22 mouse cellular contexts compared by ENCODE assay signal in the genomic region with DNA sequence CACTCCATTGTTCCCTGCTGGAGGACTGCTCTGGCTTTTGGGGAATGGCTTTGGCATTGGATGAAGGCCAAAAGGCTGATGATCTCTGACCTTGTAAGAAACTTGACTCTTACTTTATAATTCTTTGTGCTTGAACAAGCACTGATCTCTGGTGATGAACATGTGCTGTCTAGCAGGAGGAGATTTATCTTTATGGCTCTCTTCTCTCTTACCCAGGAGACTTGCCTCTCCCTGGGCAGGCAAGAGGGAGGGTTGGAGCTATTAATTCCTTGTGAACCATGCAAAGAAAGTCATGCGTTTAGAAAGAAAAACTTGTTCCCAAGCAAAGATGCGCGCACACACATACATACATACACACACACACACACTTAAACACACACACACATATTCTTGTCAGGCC.
DNase-seq lines count a peak whose midpoint lies in the region; ATAC-seq and TF ChIP-seq lines count a peak whose summit lies in the region.
"Had no signal": no experiment of that assay in that cellular context is flagged by ENCODE, and none has a peak within 500 bp of the region (broad histone marks: within the 10 kb centered on the region; RNA-seq: fewer than 3 reads in every experiment).

No protein-coding gene starts in this region.

- intact Hi-C loops in heart, postnatal 25 days (cut with DNase I) = no loop called here

- no peaks in the 10 kb centered on the region for H3K36me3 ChIP-seq in kidney, embryonic 15.5 days
- no peaks in the 10 kb centered on the region for H3K36me3 ChIP-seq in kidney, postnatal 0 days (ENCODE audit: insufficient read depth, low read length)
- H3K36me3 ChIP-seq: embryonic facial prominence, embryonic 10.5 days; embryonic facial prominence, embryonic 12.5 days; forebrain, embryonic 15.5 days had no signal

- no peaks in the 10 kb centered on the region for H3K27me3 ChIP-seq in kidney, embryonic 15.5 days
- H3K27me3 ChIP-seq in kidney, postnatal 0 days (ENCODE audit: insufficient read depth, low read length) = no peaks in the 10 kb centered on the region
- H3K27me3 ChIP-seq: embryonic facial prominence, embryonic 12.5 days; forebrain, embryonic 13.5 days; forebrain, embryonic 15.5 days had no signal

- TF ChIP-seq CTCF in kidney, postnatal 0 days (IDR thresholded peaks at IDR 0.05; ENCODE audit: low read depth) = no peak

- peak overlapping the region; percentile 10; the same call in 1 of the 2 replicates for H3K27ac ChIP-seq in kidney, embryonic 15.5 days
- no peak overlapping the region for H3K27ac ChIP-seq in kidney, postnatal 0 days
- H3K27ac ChIP-seq: embryonic facial prominence, embryonic 10.5 days; embryonic facial prominence, embryonic 12.5 days; forebrain, embryonic 13.5 days; forebrain, embryonic 15.5 days had no signal

- H3K4me3 ChIP-seq in kidney, embryonic 15.5 days (replicated peaks) = no peak overlapping the region
- no peak overlapping the region for H3K4me3 ChIP-seq in kidney, postnatal 0 days (replicated peaks; ENCODE audit: low read depth, low read length)
- H3K4me3 ChIP-seq: embryonic facial prominence, embryonic 10.5 days; embryonic facial prominence, embryonic 12.5 days; forebrain, embryonic 13.5 days; forebrain, embryonic 15.5 days had no signal

- peak; percentile 7 for DNase-seq in heart, adult 11 months
- DNase-seq in heart, postnatal 25 days (ENCODE audit: low spot score) = no peak
- DNase-seq in kidney, postnatal 10 days = no peak
- DNase-seq in kidney, postnatal 0 days (ENCODE audit: low spot score) = peak; percentile 47
- no peak for DNase-seq in kidney, postnatal 36 days
- peak; percentile 22 for DNase-seq in mesoderm, embryonic 11.5 days (ENCODE audit: low read depth, low spot score)
- DNase-seq in adrenal gland, postnatal 4 days (ENCODE audit: low spot score in 2 of 2) = no peak
- DNase-seq: adrenal gland, adult 2 months; adrenal gland, postnatal 10 days; adrenal gland, postnatal 25 days; cerebellum, adult 11-12 months; cerebellum, adult 2 months; cerebellum, adult 9-10 months; cerebellum, postnatal 10 days; cerebellum, postnatal 25 days; embryo, embryonic 11 days; forebrain, postnatal 0 days had no signal

- no peak overlapping the region for H3K9ac ChIP-seq in kidney, embryonic 15.5 days
- no peak overlapping the region for H3K9ac ChIP-seq in kidney, postnatal 0 days (ENCODE audit: low read depth, low read length)
- H3K9ac ChIP-seq: embryonic facial prominence, embryonic 12.5 days; forebrain, embryonic 13.5 days; forebrain, embryonic 15.5 days; forebrain, postnatal 0 days had no signal

- 34% methylated on average over 3 of the region's 3 CpGs for WGBS in kidney, embryonic 15.5 days
- 53% methylated on average over 3 of the region's 3 CpGs for WGBS in kidney, postnatal 0 days

- no peaks in the 10 kb centered on the region for H3K9me3 ChIP-seq in kidney, embryonic 15.5 days (replicated peaks)
- H3K9me3 ChIP-seq in kidney, postnatal 0 days (replicated peaks; ENCODE audit: low read length) = no peaks in the 10 kb centered on the region
- H3K9me3 ChIP-seq: embryonic facial prominence, embryonic 12.5 days; forebrain, embryonic 13.5 days; forebrain, embryonic 15.5 days had no signal

- peaks cover 3% of the 10 kb centered on the region; the same call in 1 of the 2 replicates for H3K4me1 ChIP-seq in kidney, embryonic 15.5 days
- no peaks in the 10 kb centered on the region for H3K4me1 ChIP-seq in kidney, postnatal 0 days (replicated peaks; ENCODE audit: insufficient read depth, low read length)
- H3K4me1 ChIP-seq: embryonic facial prominence, embryonic 10.5 days; embryonic facial prominence, embryonic 12.5 days; forebrain, embryonic 13.5 days; forebrain, embryonic 15.5 days had no signal

- ATAC-seq in kidney, embryonic 15.5 days (replicated peaks; ENCODE audit: low FRiP score) = peak; percentile 60; the same call in 1 of the 2 replicates
- no peak for ATAC-seq in kidney, postnatal 0 days (replicated peaks; ENCODE audit: low FRiP score, low read depth)
- ATAC-seq: forebrain, embryonic 13.5 days; forebrain, embryonic 15.5 days; forebrain, postnatal 0 days had no signal

- no peak overlapping the region for H3K4me2 ChIP-seq in kidney, embryonic 15.5 days
- no peak overlapping the region for H3K4me2 ChIP-seq in kidney, postnatal 0 days (ENCODE audit: low read length)
- H3K4me2 ChIP-seq: embryonic facial prominence, embryonic 12.5 days; forebrain, embryonic 13.5 days; forebrain, embryonic 15.5 days had no signal

Comparison
In these comparisons a context has a peak if more than half of its experiments do, and no peak if none do; other contexts are left out.
1. DNase-seq: peak in heart, adult 11 months (single experiment), kidney, postnatal 0 days (single experiment) and mesoderm, embryonic 11.5 days (single experiment); none in heart, postnatal 25 days (single experiment), kidney, postnatal 10 days (single experiment), kidney, postnatal 36 days (0 of 2) and adrenal gland, postnatal 4 days (0 of 2).